Mouse (Mus musculus): ENCODE data around the gene Ccng2.

Ccng2 gene

GRCm38 (mm10) chr5:93234130-93234529, 32.9 kb upstream of the Ccng2 start:
- Histone ChIP-seq H3K36me3 (ENCODE audit: insufficient read depth, low read length) (no peaks in the 10 kb centered on the region), H3K4me3 (replicated peaks; ENCODE audit: low read length) (no peak overlapping the region), H3K4me1 (replicated peaks; ENCODE audit: low read depth, low read length) (no peaks in the 10 kb centered on the region), H3K27me3 (ENCODE audit: insufficient read depth, low read length) (no peaks in the 10 kb centered on the region), H3K9me3 (ENCODE audit: low read length) (no peaks in the 10 kb centered on the region; the same call in 1 of the 2 replicates)
- TF ChIP-seq CTCF (conservative IDR thresholded peaks at IDR 0.05; ENCODE audit: low read length) (no peak), NANOG (IDR thresholded peaks at IDR 0.05; ENCODE audit: borderline replicate concordance, low read length) (no peak), POU5F1 (IDR thresholded peaks at IDR 0.05; ENCODE audit: borderline replicate concordance, low read length) (no peak)

DNA sequence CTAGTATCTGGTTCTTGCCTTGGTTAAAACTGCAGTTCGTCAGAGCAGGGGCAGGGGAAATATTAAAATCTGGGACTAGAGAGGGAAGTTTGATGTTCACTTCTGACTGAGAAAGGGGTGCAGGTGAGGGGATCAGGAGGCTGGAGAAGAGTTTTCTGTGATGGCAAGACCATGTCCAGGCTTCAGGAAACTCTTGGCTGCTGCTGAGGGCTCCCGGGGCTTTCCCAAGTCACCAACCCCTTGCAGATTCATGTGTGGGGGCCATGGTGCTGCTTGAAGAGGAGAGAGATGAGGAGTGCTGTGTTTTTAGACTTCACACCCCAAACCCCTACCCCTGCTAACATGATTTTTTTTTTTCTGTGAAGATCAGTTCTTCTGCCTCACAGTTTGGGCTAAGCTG, 32.5 kb upstream of the Ccng2 start:
- Histone ChIP-seq H3K9me3 (ENCODE audit: low read length) (no peaks in the 10 kb centered on the region; the same call in 1 of the 2 replicates), H3K4me3 (replicated peaks; ENCODE audit: low read length) (no peak overlapping the region), H3K27me3 (ENCODE audit: insufficient read depth, low read length) (no peaks in the 10 kb centered on the region), H3K36me3 (ENCODE audit: insufficient read depth, low read length) (no peaks in the 10 kb centered on the region), H3K4me1 (replicated peaks; ENCODE audit: low read depth, low read length) (no peaks in the 10 kb centered on the region)
- TF ChIP-seq CTCF (conservative IDR thresholded peaks at IDR 0.05; ENCODE audit: low read length), result no peak
- no peak for TF ChIP-seq POU5F1 (IDR thresholded peaks at IDR 0.05; ENCODE audit: borderline replicate concordance, low read length)
- no peak for TF ChIP-seq NANOG (IDR thresholded peaks at IDR 0.05; ENCODE audit: borderline replicate concordance, low read length)

GRCm38 (mm10) chr5:93235888-93236287, 31.2 kb upstream of the Ccng2 start:
- Histone ChIP-seq H3K4me1 (replicated peaks; ENCODE audit: low read depth, low read length) (no peaks in the 10 kb centered on the region), H3K4me3 (replicated peaks; ENCODE audit: low read length) (no peak overlapping the region), H3K9me3 (ENCODE audit: low read length) (no peaks in the 10 kb centered on the region; the same call in 1 of the 2 replicates), H3K27me3 (ENCODE audit: insufficient read depth, low read length) (no peaks in the 10 kb centered on the region), H3K36me3 (ENCODE audit: insufficient read depth, low read length) (no peaks in the 10 kb centered on the region)
- TF ChIP-seq NANOG (IDR thresholded peaks at IDR 0.05; ENCODE audit: borderline replicate concordance, low read length) (no peak), CTCF (conservative IDR thresholded peaks at IDR 0.05; ENCODE audit: low read length) (no peak), POU5F1 (IDR thresholded peaks at IDR 0.05; ENCODE audit: borderline replicate concordance, low read length) (no peak)

DNA sequence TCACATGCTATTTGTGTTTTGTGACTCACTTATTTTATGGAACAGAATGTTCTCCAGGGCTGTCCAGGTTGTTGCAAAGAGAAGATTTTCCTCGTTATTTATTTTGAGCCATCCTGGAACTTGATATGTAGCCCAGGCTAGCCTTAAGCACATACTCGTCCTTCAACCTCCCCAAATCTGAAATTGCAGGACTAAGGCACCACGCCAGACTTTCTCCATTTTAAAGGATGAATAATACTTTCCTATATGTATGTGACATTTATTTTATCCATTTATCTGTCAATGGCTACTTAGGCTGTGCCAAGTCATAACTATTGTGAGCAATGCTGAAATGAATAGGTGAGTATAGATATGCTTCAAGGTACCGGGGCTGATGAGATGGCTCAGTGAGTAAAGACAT, 30.5 kb upstream of the Ccng2 start:
- Histone ChIP-seq H3K27me3 (ENCODE audit: insufficient read depth, low read length) (no peaks in the 10 kb centered on the region), H3K36me3 (ENCODE audit: insufficient read depth, low read length) (no peaks in the 10 kb centered on the region), H3K4me3 (replicated peaks; ENCODE audit: low read length) (no peak overlapping the region), H3K4me1 (replicated peaks; ENCODE audit: low read depth, low read length) (no peaks in the 10 kb centered on the region), H3K9me3 (ENCODE audit: low read length) (no peaks in the 10 kb centered on the region; the same call in 1 of the 2 replicates)
- TF ChIP-seq NANOG (IDR thresholded peaks at IDR 0.05; ENCODE audit: borderline replicate concordance, low read length) (no peak), POU5F1 (IDR thresholded peaks at IDR 0.05; ENCODE audit: borderline replicate concordance, low read length) (no peak), CTCF (conservative IDR thresholded peaks at IDR 0.05; ENCODE audit: low read length) (no peak)

- no peak overlapping the region for H3K4me3 ChIP-seq (replicated peaks; ENCODE audit: low read length)
- H3K36me3 ChIP-seq (ENCODE audit: insufficient read depth, low read length), result no peaks in the 10 kb centered on the region
- H3K27me3 ChIP-seq (ENCODE audit: insufficient read depth, low read length), result no peaks in the 10 kb centered on the region; the same call in 1 of the 2 replicates
- TF ChIP-seq NANOG (IDR thresholded peaks at IDR 0.05; ENCODE audit: borderline replicate concordance, low read length), result no peak
- TF ChIP-seq CTCF (conservative IDR thresholded peaks at IDR 0.05; ENCODE audit: low read length), result no peak
- TF ChIP-seq POU5F1 (IDR thresholded peaks at IDR 0.05; ENCODE audit: borderline replicate concordance, low read length), result no peak
- no peaks in the 10 kb centered on the region for H3K4me1 ChIP-seq (replicated peaks; ENCODE audit: low read depth, low read length)
- no peaks in the 10 kb centered on the region for H3K9me3 ChIP-seq (ENCODE audit: low read length)
Observed at GRCm38 (mm10) chr5:93239590-93240544, 27.2 kb upstream of the Ccng2 start.

- no peaks in the 10 kb centered on the region for H3K4me1 ChIP-seq (replicated peaks; ENCODE audit: low read depth, low read length)
- H3K4me3 ChIP-seq (replicated peaks; ENCODE audit: low read length), result no peak overlapping the region
- no peaks in the 10 kb centered on the region for H3K9me3 ChIP-seq (ENCODE audit: low read length)
- no peaks in the 10 kb centered on the region; the same call in 1 of the 2 replicates for H3K27me3 ChIP-seq (ENCODE audit: insufficient read depth, low read length)
- H3K36me3 ChIP-seq (ENCODE audit: insufficient read depth, low read length), result no peaks in the 10 kb centered on the region
- TF ChIP-seq CTCF (conservative IDR thresholded peaks at IDR 0.05; ENCODE audit: low read length), result no peak
- TF ChIP-seq NANOG (IDR thresholded peaks at IDR 0.05; ENCODE audit: borderline replicate concordance, low read length), result no peak
- TF ChIP-seq POU5F1 (IDR thresholded peaks at IDR 0.05; ENCODE audit: borderline replicate concordance, low read length), result no peak
Observed at GRCm38 (mm10) chr5:93245280-93245679, 21.8 kb upstream of the Ccng2 start.

- peaks cover 8% of the 10 kb centered on the region for H3K9me3 ChIP-seq (ENCODE audit: low read length)
- no peaks in the 10 kb centered on the region for H3K27me3 ChIP-seq (ENCODE audit: insufficient read depth, low read length)
- H3K36me3 ChIP-seq (ENCODE audit: insufficient read depth, low read length), result no peaks in the 10 kb centered on the region
- no peaks in the 10 kb centered on the region for H3K4me1 ChIP-seq (replicated peaks; ENCODE audit: low read depth, low read length)
- H3K4me3 ChIP-seq (replicated peaks; ENCODE audit: low read length), result no peak overlapping the region
- TF ChIP-seq POU5F1 (IDR thresholded peaks at IDR 0.05; ENCODE audit: borderline replicate concordance, low read length) (no peak), CTCF (conservative IDR thresholded peaks at IDR 0.05; ENCODE audit: low read length) (no peak), NANOG (IDR thresholded peaks at IDR 0.05; ENCODE audit: borderline replicate concordance, low read length) (no peak)
Observed at GRCm38 (mm10) chr5:93249940-93250578, 17.0 kb upstream of the Ccng2 start.

GRCm38 (mm10) chr5:93251001-93251760, 15.9 kb upstream of the Ccng2 start:
- no peaks in the 10 kb centered on the region for H3K4me1 ChIP-seq (replicated peaks; ENCODE audit: low read depth, low read length)
- H3K4me3 ChIP-seq (replicated peaks; ENCODE audit: low read length), result no peak overlapping the region
- no peak for TF ChIP-seq CTCF (conservative IDR thresholded peaks at IDR 0.05; ENCODE audit: low read length)
- no peak for TF ChIP-seq NANOG (IDR thresholded peaks at IDR 0.05; ENCODE audit: borderline replicate concordance, low read length)
- no peak for TF ChIP-seq POU5F1 (IDR thresholded peaks at IDR 0.05; ENCODE audit: borderline replicate concordance, low read length)
- no peaks in the 10 kb centered on the region for H3K27me3 ChIP-seq (ENCODE audit: insufficient read depth, low read length)
- peaks cover 8% of the 10 kb centered on the region for H3K9me3 ChIP-seq (ENCODE audit: low read length)
- no peaks in the 10 kb centered on the region for H3K36me3 ChIP-seq (ENCODE audit: insufficient read depth, low read length)

All from E14TG2a.4 (cell line).